Mouse (Mus musculus) cerebellum, postnatal 36 days (tissue): ENCODE measurements around the gene D1Pas1.

Source experiments
- DNase-seq, 2 experiments: peaks; one replicate each; pipeline ENCODE4 v3.0.0; 2021 to 2022; ENCODE audit warnings: mixed read lengths in 2 of 2

Gene D1Pas1

DNA sequence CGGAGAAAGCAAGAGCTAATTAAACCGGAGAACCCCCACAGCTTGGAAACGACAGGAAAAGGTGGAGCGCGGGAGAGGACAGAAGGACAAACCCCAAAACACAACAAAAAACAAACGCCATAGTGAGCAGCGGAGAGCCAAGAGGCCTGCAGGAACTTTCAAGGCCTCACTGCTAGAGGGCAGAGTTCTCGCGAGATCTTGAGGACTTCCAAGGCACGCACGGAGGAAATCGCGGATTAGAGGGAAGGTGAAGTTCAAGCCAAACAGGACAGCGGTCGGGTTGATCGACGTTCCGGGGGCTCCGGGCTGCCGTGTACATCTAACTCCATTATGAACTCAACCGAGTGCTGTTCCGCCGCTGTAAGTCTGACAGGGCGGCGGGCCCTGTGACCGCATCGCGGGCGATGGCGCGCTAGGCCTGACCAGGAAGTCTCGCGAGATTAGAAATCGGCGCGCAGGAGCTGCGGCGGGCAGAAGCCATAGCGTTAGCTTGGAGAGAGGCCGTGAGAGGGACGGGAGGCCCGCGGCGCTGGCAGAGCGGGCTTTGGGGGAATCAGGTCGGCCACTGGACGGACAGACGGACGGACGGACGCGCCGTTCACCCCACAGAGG is at the start of gene D1Pas1:
D1Pas1 (plus strand) TSS at position 216 of the 612 bp plus-strand sequence.
- no peak for DNase-seq

DNA sequence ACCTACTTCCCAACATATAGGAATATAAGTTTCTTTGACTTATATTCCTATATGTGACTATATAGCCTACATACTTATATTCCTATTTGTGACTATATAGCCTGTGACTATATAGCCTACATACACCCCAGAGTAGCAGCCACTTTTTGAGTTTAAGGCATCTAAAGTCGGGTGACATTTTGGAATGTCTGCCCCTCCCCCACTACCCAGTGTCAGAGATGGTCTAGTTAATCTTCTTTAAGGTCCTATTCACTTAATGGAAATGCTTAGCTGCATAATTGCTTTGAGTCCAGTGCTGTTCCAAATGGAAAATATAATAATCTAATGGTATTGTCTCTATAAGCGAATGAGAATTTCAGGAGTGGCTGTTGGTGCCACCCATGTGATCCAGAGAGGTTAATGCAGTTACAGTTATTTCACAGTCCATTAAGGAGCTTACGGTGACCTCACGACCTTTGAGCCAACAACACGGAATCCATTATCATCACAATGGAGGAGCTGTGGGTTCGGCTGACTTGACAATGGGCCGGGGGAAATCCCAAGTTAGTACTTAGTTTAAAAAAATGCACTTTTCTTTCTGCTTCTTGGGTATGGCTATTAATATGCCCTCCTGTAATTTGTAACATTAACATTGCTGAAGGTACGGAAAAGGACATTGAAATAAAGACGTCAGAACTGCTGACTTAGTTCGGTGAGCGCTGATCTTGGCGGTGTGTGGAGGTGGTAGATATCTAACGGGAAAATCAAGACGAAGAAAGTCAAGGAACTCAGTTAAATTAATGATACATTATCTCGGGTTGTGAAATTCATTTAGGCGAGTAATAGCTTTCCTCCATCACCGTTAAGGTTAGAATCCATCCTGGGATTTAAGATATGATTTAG is 44.5 kb upstream of the D1Pas1 start:
- DNase-seq, result no peak

GRCm38 (mm10) chr1:186924027-186924426 is 43.2 kb upstream of the D1Pas1 start:
- DNase-seq, result peak; percentile 13 to 34

DNA sequence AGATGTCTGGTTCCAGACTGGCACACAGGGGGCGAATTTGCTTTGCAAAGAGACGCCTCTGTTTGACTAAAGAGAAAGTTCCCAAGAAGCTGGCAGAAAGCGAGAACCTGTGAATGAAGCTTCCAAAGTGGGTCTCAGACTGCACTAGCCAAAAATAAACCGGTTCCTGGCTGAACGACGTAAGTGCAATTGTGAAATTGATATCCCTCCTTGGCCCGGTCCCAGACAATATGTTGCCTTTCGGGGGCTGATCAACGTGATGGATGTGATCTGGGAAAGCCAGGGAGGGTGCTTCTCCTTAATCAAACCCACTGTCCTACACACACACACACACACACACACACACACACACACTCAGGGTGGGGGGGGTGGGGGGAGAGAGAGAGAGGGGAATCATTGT is 41.8 kb upstream of the D1Pas1 start:
- no peak for DNase-seq

- DNase-seq, result no peak
These were observed 40.8 kb upstream of the D1Pas1 start for GRCm38 (mm10) chr1:186926316-186926949.

DNA sequence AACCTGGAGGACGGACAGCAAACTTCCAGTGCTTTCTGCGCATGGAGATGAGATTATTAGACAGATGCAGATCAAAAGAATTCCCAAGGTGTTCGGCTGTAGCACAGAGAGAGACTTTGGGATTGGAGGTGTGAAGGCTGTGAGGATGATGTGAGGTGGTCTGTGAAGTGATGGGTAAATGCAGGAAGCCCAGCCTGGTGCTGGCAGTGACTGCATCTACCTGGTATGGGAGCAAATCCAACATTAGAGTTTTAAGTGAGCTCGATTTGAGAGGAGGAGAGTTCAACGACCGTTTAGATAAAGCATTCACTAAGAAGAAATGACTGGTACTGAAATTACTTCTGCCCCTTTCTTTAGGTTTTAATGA is 40.3 kb upstream of the D1Pas1 start:
- no peak for DNase-seq

GRCm38 (mm10) chr1:186927494-186927893 is 39.7 kb upstream of the D1Pas1 start:
- DNase-seq, result no peak

- no peak for DNase-seq
These were observed 36.9 kb upstream of the D1Pas1 start for GRCm38 (mm10) chr1:186930160-186930887.

- no peak for DNase-seq
These were observed 36.4 kb upstream of the D1Pas1 start for GRCm38 (mm10) chr1:186930888-186931233.

DNA sequence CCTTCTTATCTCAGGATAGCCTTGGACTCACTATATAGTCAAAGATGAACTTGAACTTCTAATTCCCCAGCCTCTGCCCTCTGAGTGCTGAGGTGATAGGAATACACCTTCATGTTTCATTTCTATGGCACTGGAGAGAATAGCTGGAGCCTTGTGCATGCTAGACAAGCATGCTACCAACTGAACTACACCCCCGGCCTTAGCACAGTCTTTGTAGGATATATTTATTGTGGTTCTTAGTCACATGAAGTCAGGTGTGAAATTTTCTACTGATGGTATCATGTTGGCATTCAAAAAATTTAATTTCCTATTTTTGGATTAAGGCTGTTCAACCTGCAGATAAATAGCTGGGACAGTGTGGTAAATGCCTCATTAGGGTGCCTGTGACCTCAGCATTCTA is 33.0 kb upstream of the D1Pas1 start:
- no peak for DNase-seq

DNA sequence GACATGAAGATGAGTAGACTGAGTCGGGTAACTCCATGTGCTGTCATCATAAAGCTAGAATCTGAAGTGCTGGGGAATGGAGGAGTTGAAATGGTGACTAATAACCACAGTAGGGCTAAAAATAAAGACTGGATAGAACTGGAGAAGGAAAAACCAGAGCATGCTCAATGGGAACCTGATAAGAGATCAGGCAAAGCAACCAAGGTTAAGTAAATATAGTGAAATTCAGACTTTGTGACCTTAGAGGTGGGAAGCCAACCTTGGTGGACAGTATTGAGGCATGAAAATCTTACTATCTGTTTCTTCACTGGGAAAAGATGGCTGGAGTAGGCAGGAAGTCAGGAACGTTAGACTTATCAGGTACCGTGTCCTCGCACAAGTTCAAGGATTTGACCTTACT is 14.8 kb upstream of the D1Pas1 start:
- DNase-seq, result no peak

DNA sequence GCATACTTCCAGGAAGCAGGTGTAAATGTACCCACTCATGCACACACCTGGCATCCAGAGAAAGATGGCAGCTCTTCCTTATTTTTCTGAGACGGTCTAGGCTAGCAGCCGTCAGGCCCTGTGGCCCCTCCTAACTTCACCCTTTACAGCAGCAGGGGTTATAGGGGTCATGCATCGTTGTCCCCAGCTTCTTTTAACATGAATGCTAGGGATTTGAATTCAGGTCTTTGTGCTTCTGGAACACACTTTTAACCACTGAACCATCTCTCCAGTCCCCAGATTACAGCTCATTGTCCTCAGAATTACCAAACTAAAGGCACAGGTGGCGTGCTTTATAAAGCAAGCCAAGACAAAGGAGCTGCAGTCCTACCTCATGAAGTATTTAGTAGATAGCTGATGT is 12.6 kb upstream of the D1Pas1 start:
- no peak for DNase-seq

DNA sequence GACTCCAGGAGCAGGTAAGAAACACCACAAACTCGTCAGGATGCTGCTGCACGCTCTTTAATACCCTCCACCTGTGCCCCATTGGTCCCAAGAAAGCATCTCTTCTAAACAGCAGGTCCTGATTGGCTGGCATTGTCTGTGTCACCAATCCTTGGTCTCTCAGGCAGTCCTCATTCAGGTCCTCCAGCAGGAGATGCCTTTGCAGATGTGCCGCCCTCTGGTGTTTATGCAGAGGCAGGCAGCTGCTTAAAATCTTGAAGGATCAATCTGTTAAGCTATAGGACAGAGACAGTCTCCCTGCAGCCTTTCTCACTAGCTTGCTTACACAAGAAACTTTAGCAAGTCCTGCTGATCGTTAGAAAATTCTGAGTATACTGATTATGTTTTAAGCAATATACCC is 7.8 kb upstream of the D1Pas1 start:
- no peak for DNase-seq

- no peak for DNase-seq
These were observed 2.9 kb upstream of the D1Pas1 start for GRCm38 (mm10) chr1:186964143-186964875.

DNA sequence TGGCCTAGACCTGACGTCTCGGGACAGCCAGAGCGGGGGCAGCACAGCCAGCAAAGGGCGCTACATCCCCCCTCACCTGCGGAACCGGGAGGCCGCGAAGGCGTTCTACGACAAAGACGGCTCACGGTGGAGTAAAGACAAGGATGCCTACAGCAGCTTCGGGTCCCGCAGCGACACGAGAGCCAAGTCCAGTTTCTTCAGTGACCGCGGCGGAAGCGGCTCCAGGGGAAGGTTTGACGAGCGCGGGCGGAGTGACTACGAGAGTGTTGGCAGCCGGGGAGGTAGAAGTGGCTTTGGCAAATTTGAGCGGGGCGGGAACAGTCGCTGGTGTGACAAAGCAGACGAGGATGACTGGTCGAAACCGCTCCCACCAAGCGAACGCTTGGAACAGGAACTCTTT is 710 bp downstream of the D1Pas1 start:
- DNase-seq, result no peak

- DNase-seq, result no peak
These were observed 9.8 kb downstream of the D1Pas1 start for GRCm38 (mm10) chr1:186976937-186977540.

DNA sequence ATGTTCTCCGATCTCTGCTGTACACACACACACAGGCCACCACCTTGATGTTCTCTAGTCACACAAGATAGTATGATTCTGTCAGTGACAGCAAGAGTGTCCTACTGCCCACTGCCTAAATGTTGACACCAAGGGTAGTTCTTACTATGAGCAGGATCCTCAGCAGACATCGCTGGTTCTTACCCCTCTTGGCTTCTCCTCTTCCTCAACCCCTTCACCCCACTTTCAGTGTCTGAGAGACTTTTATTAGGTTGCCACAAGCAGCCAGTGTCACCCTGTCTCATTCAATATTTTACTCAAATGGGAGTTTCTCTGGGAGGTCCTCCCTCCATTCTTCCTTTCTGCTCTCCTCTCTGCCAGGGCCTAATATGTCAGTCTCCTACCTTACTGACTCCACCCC is 10.6 kb downstream of the D1Pas1 start:
- DNase-seq, result no peak

DNA sequence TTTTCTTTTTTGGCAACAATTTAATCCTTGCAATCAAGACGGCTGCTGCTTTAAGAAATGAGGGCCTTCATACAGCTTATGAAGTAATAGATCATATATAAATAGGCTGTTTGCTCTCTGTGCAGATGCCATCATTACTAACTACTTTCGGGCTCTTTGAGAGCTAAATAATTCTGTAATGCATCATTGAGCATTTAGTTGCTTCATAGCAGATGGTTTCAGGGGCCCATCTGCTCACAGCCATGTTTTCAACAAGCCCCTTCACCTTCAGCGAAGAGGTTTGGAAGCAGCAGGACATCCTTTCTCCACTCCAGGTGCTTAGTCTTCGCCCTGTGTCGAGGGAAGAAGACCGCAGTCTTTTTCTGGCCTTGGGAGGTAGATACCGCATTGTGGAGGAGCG is 12.2 kb downstream of the D1Pas1 start:
- no peak for DNase-seq

- DNase-seq, result no peak
These were observed 13.3 kb downstream of the D1Pas1 start for GRCm38 (mm10) chr1:186980503-186980902.

- DNase-seq, result no peak
These were observed 17.9 kb downstream of the D1Pas1 start for GRCm38 (mm10) chr1:186985131-186985530.

DNA sequence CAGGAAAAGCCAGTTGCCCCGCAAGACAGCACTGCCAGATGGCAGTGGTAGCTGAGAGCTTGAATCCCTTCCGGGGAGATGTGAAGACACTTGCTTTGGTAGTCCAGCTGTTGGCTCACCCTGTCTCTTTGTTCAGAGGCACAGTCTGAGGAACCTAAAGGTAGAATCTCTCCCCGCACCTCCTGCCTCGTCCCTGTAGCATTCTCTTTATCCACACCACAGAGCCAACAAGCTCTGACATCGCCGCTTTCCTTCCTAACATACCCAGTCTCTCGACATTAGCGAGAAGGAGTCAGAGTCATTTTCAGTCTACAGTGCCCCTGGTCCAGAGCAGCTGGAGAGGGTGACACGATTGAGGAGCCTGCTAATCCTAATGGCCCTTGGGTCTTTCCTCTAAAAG is 18.9 kb downstream of the D1Pas1 start:
- DNase-seq, result no peak

DNA sequence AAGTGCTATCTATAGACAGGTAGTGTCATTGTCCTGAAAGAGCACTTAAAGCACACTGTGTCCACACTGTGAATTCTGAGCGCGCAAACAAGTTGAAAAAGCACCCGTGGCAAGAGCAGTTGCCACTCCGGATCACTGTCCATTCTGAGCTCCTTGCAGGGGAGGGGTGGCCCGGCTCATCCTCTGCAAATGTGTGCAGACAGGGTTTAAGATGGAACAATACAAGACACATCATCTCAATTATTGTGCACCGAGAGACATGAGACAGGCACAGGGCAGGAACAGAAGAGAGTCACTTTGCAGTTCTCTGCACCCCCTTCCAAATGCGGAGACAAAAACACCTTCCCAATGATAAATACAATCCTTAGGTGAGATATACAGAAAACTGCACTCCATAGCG is 19.3 kb downstream of the D1Pas1 start:
- no peak for DNase-seq
